Mouse (Mus musculus) C2C12 (cell line): ENCODE results near the gene A1bg. TPM values are rescaled to one million over a fixed set of nuclear protein-coding genes. Genes with fewer than 3 reads are reported as not detected.

Source experiments
- H3K27me3 ChIP-seq: one replicate; pipeline ENCODE4 v1.6.1; 2011; ENCODE audit not compliant: control insufficient read depth, insufficient read depth, insufficient read length
- H3K36me3 ChIP-seq: one replicate; pipeline ENCODE4 v1.6.1; 2011; ENCODE audit not compliant: control insufficient read depth, insufficient read depth
- H3K4me3 ChIP-seq: one replicate; pipeline ENCODE4 v1.5.1; 2011; ENCODE audit warnings: mild to moderate bottlenecking, control low read depth; ENCODE audit not compliant: poor library complexity, insufficient read depth, severe bottlenecking
- H3K79me2 ChIP-seq: one replicate; pipeline ENCODE4 v1.6.1; 2011; ENCODE audit not compliant: control insufficient read depth, insufficient read depth
- H3K79me3 ChIP-seq: one replicate; pipeline ENCODE4 v1.6.1; 2011; ENCODE audit warnings: low read depth, control low read depth
- H3ac ChIP-seq: one replicate; pipeline ENCODE3; 2011; ENCODE audit warnings: low read depth; ENCODE audit not compliant: control insufficient read depth, insufficient read length
- CEBPB ChIP-seq: IDR thresholded peaks from one replicate; pipeline ENCODE4 v1.6.1; 2011; ENCODE audit warnings: low read depth, mild to moderate bottlenecking, control low read depth, moderate library complexity
- CTCF ChIP-seq: IDR thresholded peaks from one replicate; pipeline ENCODE4 v1.5.1; 2011; ENCODE audit not compliant: control insufficient read depth, insufficient read depth, insufficient read length
- FOSL1 ChIP-seq: IDR thresholded peaks from one replicate; pipeline ENCODE4 v1.8.0; 2011; ENCODE audit warnings: mild to moderate bottlenecking, low read length; ENCODE audit not compliant: poor library complexity, insufficient read depth, severe bottlenecking
- MAX ChIP-seq: IDR thresholded peaks from one replicate; pipeline ENCODE4 v1.6.1; 2011; ENCODE audit warnings: mild to moderate bottlenecking, control low read depth
- MYOD1 ChIP-seq: IDR thresholded peaks from one replicate; pipeline ENCODE4 v1.6.1; 2011; ENCODE audit warnings: low read depth; ENCODE audit not compliant: control insufficient read depth, insufficient read length
- MYOG ChIP-seq: IDR thresholded peaks from one replicate; pipeline ENCODE4 v1.6.1; 2011; ENCODE audit not compliant: control insufficient read depth, insufficient read length; ENCODE audit errors: extremely low read depth
- USF1 ChIP-seq: IDR thresholded peaks from one replicate; pipeline ENCODE4 v1.6.1; 2011; ENCODE audit warnings: low read depth, mild to moderate bottlenecking, control low read depth, moderate library complexity
- polyA plus RNA-seq: library from polyadenylated mRNA; unstranded; fragments of >200 nt; fragmentation: generic; extraction: Trizol; gene quantifications from one replicate; pipeline ENCODE4 v1.2.1, GENCODE M21; 2012; ENCODE audit warnings: missing spikeins

Gene A1bg
- polyA plus RNA-seq, 1 experiment: not detected

- Histone ChIP-seq H3ac (no peak overlapping the region), H3K79me3 (no peaks in the 10 kb centered on the region), H3K79me2 (no peaks in the 10 kb centered on the region), H3K36me3 (no peaks in the 10 kb centered on the region), H3K4me3 (no peak overlapping the region), H3K27me3 (no peaks in the 10 kb centered on the region)
- TF ChIP-seq CTCF (no peak), MAX (no peak), CEBPB (no peak), USF1 (no peak), MYOD1 (no peak), FOSL1 (no peak), MYOG (no peak)
Observed at GRCm38 (mm10) chr15:60855112-60855511, 67.7 kb downstream of the A1bg start.

DNA sequence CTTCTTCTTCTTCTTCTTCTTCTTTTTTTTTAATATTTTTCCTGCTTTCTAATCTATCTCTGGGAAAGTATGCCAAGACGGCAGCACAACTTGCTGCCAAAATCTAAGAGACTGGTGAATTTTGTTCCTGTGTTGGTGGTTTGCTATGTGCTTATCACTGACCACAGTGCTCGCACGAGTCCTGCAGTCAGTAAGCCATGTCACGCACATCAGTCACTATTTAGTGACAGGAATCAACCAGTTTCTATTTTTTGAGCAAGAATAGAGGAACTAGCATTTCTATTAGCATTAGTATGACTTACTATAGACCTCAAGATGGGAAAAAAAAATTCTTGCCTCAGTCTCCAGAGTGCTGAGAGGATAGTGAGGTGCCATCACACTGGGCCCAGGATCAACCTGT is 68.7 kb downstream of the A1bg start:
- no peaks in the 10 kb centered on the region for H3K36me3 ChIP-seq
- TF ChIP-seq CTCF (no peak), MAX (no peak), MYOD1 (no peak)
- no peak overlapping the region for H3K4me3 ChIP-seq
- H3K79me3 ChIP-seq: no peaks in the 10 kb centered on the region
- H3K79me2 ChIP-seq: no peaks in the 10 kb centered on the region
- H3K27me3 ChIP-seq: no peaks in the 10 kb centered on the region
- H3ac ChIP-seq: no peak overlapping the region

GRCm38 (mm10) chr15:60853231-60853999 is 69.4 kb downstream of the A1bg start, which contains the start of gene Fam84b:
TSS of gene Fam84b (minus strand) at chr15:60853778.
- H3K79me3 ChIP-seq: no peaks in the 10 kb centered on the region
- H3K79me2 ChIP-seq: no peaks in the 10 kb centered on the region
- TF ChIP-seq CTCF: no peak
- TF ChIP-seq MYOG: no peak
- TF ChIP-seq FOSL1: no peak
- TF ChIP-seq MYOD1: no peak
- no peak for TF ChIP-seq MAX
- TF ChIP-seq CEBPB: no peak
- TF ChIP-seq USF1: no peak
- H3K4me3 ChIP-seq: no peak within 1 kb of the TSS
- no peak within 1 kb of the TSS for H3ac ChIP-seq
- no peaks in the 10 kb centered on the region for H3K27me3 ChIP-seq
- H3K36me3 ChIP-seq: no peaks in the 10 kb centered on the region

- Histone ChIP-seq H3K4me3 (no peak overlapping the region), H3K79me3 (no peaks in the 10 kb centered on the region)
- TF ChIP-seq FOSL1: no peak
- no peak for TF ChIP-seq CEBPB
- no peak for TF ChIP-seq MAX
- TF ChIP-seq CTCF: no peak
- no peak for TF ChIP-seq MYOG
- no peak for TF ChIP-seq USF1
- no peak for TF ChIP-seq MYOD1
Observed at GRCm38 (mm10) chr15:60848630-60849029, 74.2 kb downstream of the A1bg start.

More at GRCm38 (mm10) chr15:60848630-60849029, 74.2 kb downstream of the A1bg start:
- Histone ChIP-seq H3K79me2 (no peaks in the 10 kb centered on the region), H3K27me3 (no peaks in the 10 kb centered on the region), H3ac (no peak overlapping the region), H3K36me3 (no peaks in the 10 kb centered on the region)

Other genes starting within 250 kb of the A1bg start
- 0.01 TPM for gene Fam84b, start 69.2 kb downstream of the A1bg start, polyA plus RNA-seq